Mouse (Mus musculus) G1E-ER4 (cell line): ENCODE results near the gene Arvcf. TPM values are rescaled to one million over a fixed set of nuclear protein-coding genes. Genes with fewer than 3 reads are reported as not detected.

Experiments used
- GATA1 ChIP-seq: IDR thresholded peaks from one replicate; pipeline ENCODE4 v1.8.0; 2012; ENCODE audit warnings: low read length, inconsistent platforms
- polyA plus RNA-seq: library from polyadenylated mRNA; stranded (reverse); fragments of >175 nt; gene quantifications from 2 replicates; pipeline ENCODE4 v1.2.3, GENCODE M21; 2012

Arvcf gene
- polyA plus RNA-seq, result 41.0 and 49.1 TPM in 2 replicates

- no peak for TF ChIP-seq GATA1
These were observed at the start of gene Arvcf, which contains the start of gene Tango2 for GRCm38 (mm10) chr16:18347931-18348600. Arvcf (plus strand) TSS chr16:18348182. Tango2 (minus strand) TSS chr16:18348103.

- no peak for TF ChIP-seq GATA1
These were observed 39.8 kb upstream of the Arvcf start for GRCm38 (mm10) chr16:18308159-18308558.

GRCm38 (mm10) chr16:18318992-18319391, 29.0 kb upstream of the Arvcf start:
- no peak for TF ChIP-seq GATA1

GRCm38 (mm10) chr16:18321443-18321842, 26.5 kb upstream of the Arvcf start:
- no peak for TF ChIP-seq GATA1

GRCm38 (mm10) chr16:18323460-18323859, 24.5 kb upstream of the Arvcf start:
- TF ChIP-seq GATA1, result no peak

- no peak for TF ChIP-seq GATA1
These were observed 24.0 kb upstream of the Arvcf start for GRCm38 (mm10) chr16:18324031-18324430.

GRCm38 (mm10) chr16:18325741-18326140, 22.2 kb upstream of the Arvcf start:
- no peak for TF ChIP-seq GATA1

- TF ChIP-seq GATA1, result no peak
These were observed 20.0 kb upstream of the Arvcf start for GRCm38 (mm10) chr16:18327936-18328335.

- TF ChIP-seq GATA1, result no peak
These were observed 19.5 kb upstream of the Arvcf start for GRCm38 (mm10) chr16:18328524-18328923.

- TF ChIP-seq GATA1, result no peak
These were observed 14.0 kb upstream of the Arvcf start for GRCm38 (mm10) chr16:18333976-18334375.

- no peak for TF ChIP-seq GATA1
These were observed 12.0 kb upstream of the Arvcf start for GRCm38 (mm10) chr16:18335981-18336380.

- TF ChIP-seq GATA1, result no peak
These were observed 10.7 kb upstream of the Arvcf start for GRCm38 (mm10) chr16:18337261-18337660.

- no peak for TF ChIP-seq GATA1
These were observed 8.1 kb upstream of the Arvcf start for GRCm38 (mm10) chr16:18339866-18340265.

GRCm38 (mm10) chr16:18341605-18342004, 6.4 kb upstream of the Arvcf start:
- TF ChIP-seq GATA1, result no peak

- peak; percentile 81 for TF ChIP-seq GATA1
These were observed 5.9 kb upstream of the Arvcf start for GRCm38 (mm10) chr16:18342076-18342475.

GRCm38 (mm10) chr16:18342650-18343570, 5.1 kb upstream of the Arvcf start:
- TF ChIP-seq GATA1, result no peak
